Mouse (Mus musculus) forebrain, embryonic 14.5 days (tissue): ENCODE measurements around the gene Gm3486. TPM values are rescaled to one million over a fixed set of nuclear protein-coding genes. Genes with fewer than 3 reads are reported as not detected.
"Not testable (repeated sequence)": the region's sequence is repeated elsewhere in the genome, so short reads cannot be mapped to it uniquely, and the experiment has no call there.

ENCODE experiments used
- ATAC-seq: fragments of 200-750 bp; cut with Nextera tagmentation; 2 replicates; pipeline ENCODE4 v1.8.0; 2017; ENCODE audit warnings: mild to moderate bottlenecking, moderate library complexity
- DNase-seq: peaks from one replicate; pipeline ENCODE4 v3.0.0-alpha.2; 2015; ENCODE audit warnings: low spot score
- H3K27ac ChIP-seq: fragments of 300-500 bp; sonication (generic); 2 replicates; pipeline ENCODE4 v1.5.1; 2014; ENCODE audit warnings: low read depth, mild to moderate bottlenecking, control low read depth, low read length, moderate library complexity
- H3K27me3 ChIP-seq: fragments of 300-500 bp; sonication (generic); replicated peaks from 2 replicates; pipeline ENCODE4 v1.6.1; 2014; ENCODE audit warnings: low read length, control low read depth, mixed read lengths; ENCODE audit not compliant: control insufficient read depth, insufficient read depth
- H3K36me3 ChIP-seq: fragments of 300-500 bp; sonication (generic); 2 replicates; pipeline ENCODE4 v1.6.1; 2014; ENCODE audit warnings: low read length, control low read depth; ENCODE audit not compliant: control insufficient read depth, insufficient read depth
- H3K4me1 ChIP-seq: fragments of 300-500 bp; sonication (generic); 2 replicates; pipeline ENCODE4 v1.6.1; 2014; ENCODE audit warnings: antibody characterized with exemption, low read length, control low read depth; ENCODE audit not compliant: control insufficient read depth, insufficient read depth
- H3K4me2 ChIP-seq: fragments of 300-500 bp; sonication (generic); 2 replicates; pipeline ENCODE4 v1.6.1; 2014; ENCODE audit warnings: mild to moderate bottlenecking, control low read depth, low read length
- H3K4me3 ChIP-seq: fragments of 300-500 bp; sonication (generic); 2 replicates; pipeline ENCODE4 v1.5.1; 2014; ENCODE audit warnings: low read depth, low read length, control low read depth
- H3K9ac ChIP-seq: fragments of 300-500 bp; sonication (generic); 2 replicates; pipeline ENCODE4 v1.6.1; 2014; ENCODE audit warnings: mild to moderate bottlenecking, low read length, control low read depth, moderate library complexity
- H3K9me3 ChIP-seq: fragments of 300-500 bp; sonication (generic); replicated peaks from 2 replicates; pipeline ENCODE4 v1.6.1; 2016; ENCODE audit warnings: low read length, control low read depth, mixed read lengths; ENCODE audit not compliant: control insufficient read depth
- WGBS: fragments of 180-500 bp; shearing (Covaris S2); extraction: QIAGEN DNeasy Blood & Tissue Kit; methylation state at CpG from one replicate; pipeline ENCODE4 v1.1.7; 2014; 5-methylcytosine and 5-hydroxymethylcytosine counted together
- polyA plus RNA-seq: library from polyadenylated mRNA; unstranded; fragments of >200 nt; fragmentation: Nextera tagmentation; extraction: Ambion mirVana; gene quantifications from 2 replicates; pipeline ENCODE4 v1.2.1, GENCODE M21; 2014

Gene Gm3486
- polyA plus RNA-seq: not detected in 2 replicates

DNA sequence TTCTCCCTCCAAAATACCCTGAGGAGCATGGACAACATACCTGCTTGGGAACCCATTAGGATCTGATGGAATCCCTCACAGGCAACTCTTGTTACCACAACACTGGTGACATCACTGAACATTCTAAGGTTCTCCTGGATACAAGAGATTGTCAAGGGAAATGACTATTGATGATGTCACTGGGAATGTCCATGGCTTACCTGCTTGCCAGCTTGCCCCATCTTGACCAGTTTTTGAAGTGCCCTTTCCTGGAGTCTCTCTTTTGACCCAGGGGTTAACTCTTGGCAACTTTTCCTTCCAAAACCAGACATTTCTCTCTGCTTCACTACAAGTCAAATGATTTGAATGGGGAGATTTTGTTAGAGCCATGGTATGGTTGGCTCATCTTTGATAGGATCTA is at the start of gene Gm3486:
TSS of gene Gm3486 (minus strand) at position 101 of the 400 bp plus-strand sequence.
- not testable (repeated sequence) for H3K9ac ChIP-seq, H3K36me3 ChIP-seq, DNase-seq, H3K4me3 ChIP-seq, H3K9me3 ChIP-seq, H3K4me2 ChIP-seq, H3K27ac ChIP-seq, H3K27me3 ChIP-seq, ATAC-seq, H3K4me1 ChIP-seq

DNA sequence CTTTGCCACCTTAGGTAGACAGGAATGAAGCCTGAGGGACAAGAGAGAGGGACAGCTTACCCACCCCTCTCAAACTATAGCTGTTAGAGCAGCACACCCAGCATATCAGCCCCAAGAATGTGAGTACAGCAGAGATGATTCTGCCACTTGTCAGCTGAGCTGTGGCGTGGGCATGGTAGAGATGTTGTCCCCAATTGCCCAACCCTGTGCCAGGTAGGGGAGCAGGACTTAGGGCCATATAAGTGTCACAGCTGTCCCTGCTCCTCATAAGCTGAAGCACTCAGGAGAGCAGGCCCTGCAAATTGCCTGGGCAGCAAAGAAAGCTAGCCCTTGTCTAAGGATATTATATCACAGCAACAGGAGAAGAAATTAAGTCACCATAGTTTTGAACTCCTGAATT is 35.4 kb upstream of the Gm3486 start:
- DNase-seq, H3K4me2 ChIP-seq, H3K27ac ChIP-seq, H3K36me3 ChIP-seq, H3K4me3 ChIP-seq, H3K27me3 ChIP-seq, H3K9me3 ChIP-seq, H3K9ac ChIP-seq, H3K4me1 ChIP-seq, ATAC-seq: not testable (repeated sequence)
- 100% methylated on average over 1 of the region's 1 CpGs for WGBS

DNA sequence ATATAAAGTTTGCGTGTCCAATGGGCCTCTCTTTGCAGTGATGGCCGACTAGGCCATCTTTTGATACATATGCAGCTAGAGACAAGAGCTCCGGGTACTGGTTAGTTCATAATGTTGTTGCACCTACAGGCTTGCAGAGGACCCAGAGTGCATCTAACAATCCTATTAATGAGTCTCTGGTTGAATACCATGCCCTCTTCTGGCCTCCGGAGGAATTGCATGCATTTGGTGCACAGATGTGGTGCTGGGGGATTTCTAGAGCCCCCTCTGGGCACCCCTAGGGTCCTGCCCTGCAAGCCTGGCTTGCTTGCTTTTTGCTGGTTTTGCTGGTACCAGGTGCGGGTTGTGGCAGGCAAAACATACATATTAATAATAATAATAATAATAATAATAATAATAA is 31.4 kb upstream of the Gm3486 start:
- DNase-seq, H3K9me3 ChIP-seq, ATAC-seq, H3K27ac ChIP-seq, H3K4me2 ChIP-seq, H3K4me3 ChIP-seq, H3K9ac ChIP-seq, H3K4me1 ChIP-seq, H3K27me3 ChIP-seq, H3K36me3 ChIP-seq: not testable (repeated sequence)
- WGBS: 74% methylated on average over 5 of the region's 5 CpGs

DNA sequence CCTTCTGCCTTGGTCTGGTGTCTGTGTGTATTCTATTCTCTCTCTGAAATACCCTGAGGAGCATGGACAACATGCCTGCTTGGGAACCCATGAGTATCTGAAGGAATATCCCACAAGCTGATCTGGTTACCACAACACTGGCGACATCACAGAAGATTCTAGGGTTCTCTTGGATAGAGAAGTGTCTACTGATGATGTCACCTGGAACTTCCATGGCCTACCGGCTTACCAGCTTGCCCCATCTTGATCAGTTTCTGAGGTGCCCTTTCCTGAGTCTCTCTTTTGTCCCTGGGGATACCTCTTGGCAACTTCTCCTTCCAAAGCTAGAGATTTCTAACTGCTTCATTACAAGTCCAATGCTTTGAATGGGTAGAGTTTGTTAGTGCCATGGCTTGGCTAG is 35.9 kb downstream of the Gm3486 start, which contains the start of gene Gm7954:
TSS of gene Gm7954 (minus strand) at position 101 of the 400 bp plus-strand sequence.
- no CpG with 5 or more reads among the region's 2 CpGs for WGBS
- H3K27me3 ChIP-seq, H3K4me3 ChIP-seq, H3K4me2 ChIP-seq, H3K36me3 ChIP-seq, H3K4me1 ChIP-seq, H3K9me3 ChIP-seq, H3K27ac ChIP-seq, DNase-seq, H3K9ac ChIP-seq, ATAC-seq: not testable (repeated sequence)

Other genes with a start within 250 kb of the Gm3486 start
- gene Gm2832, start 210.7 kb downstream of the Gm3486 start, polyA plus RNA-seq: 0.19 TPM in 1 of 2 replicates, not detected in the other
- gene Gm5798, start 140.9 kb downstream of the Gm3486 start, polyA plus RNA-seq: not detected in 2 replicates
- gene Gm7945, start 103.1 kb downstream of the Gm3486 start, polyA plus RNA-seq: not detected in 2 replicates
- gene Gm6482, start 81.2 kb downstream of the Gm3486 start, polyA plus RNA-seq: not detected in 2 replicates
- not detected in 2 replicates for gene Gm7954, start 36.0 kb downstream of the Gm3486 start, polyA plus RNA-seq
- gene Gm7970, start 66.1 kb upstream of the Gm3486 start, polyA plus RNA-seq: not detected in 2 replicates
- gene 1700049E17Rik2, start 83.7 kb upstream of the Gm3486 start, polyA plus RNA-seq: not detected in 2 replicates
- gene Gm3072, start 135.1 kb upstream of the Gm3486 start, polyA plus RNA-seq: not detected in 2 replicates
- gene Gm3676, start 157.0 kb upstream of the Gm3486 start, polyA plus RNA-seq: not detected in 2 replicates
- gene Gm8068, start 212.4 kb upstream of the Gm3486 start, polyA plus RNA-seq: not detected in 2 replicates